Mouse (Mus musculus) c-Kit-positive CD71-negative TER-119-negative erythroid progenitor cells, embryonic 14.5 days (primary cell): Measurements from ENCODE around the gene Col4a3bp.

ENCODE experiments used
- DNase-seq: peaks from one replicate; pipeline ENCODE4 v3.0.0-alpha.2; 2013; ENCODE audit warnings: low read depth

Col4a3bp gene

GRCm38 (mm10) chr13:96542901-96543891, 778 bp downstream of the Col4a3bp start:
- DNase-seq = no peak

- DNase-seq = no peak
Observed at GRCm38 (mm10) chr13:96544506-96544905, 2.1 kb downstream of the Col4a3bp start.

GRCm38 (mm10) chr13:96547250-96547649, 4.8 kb downstream of the Col4a3bp start:
- DNase-seq = no peak

- no peak for DNase-seq
Observed at GRCm38 (mm10) chr13:96547941-96548340, 5.5 kb downstream of the Col4a3bp start.

DNA sequence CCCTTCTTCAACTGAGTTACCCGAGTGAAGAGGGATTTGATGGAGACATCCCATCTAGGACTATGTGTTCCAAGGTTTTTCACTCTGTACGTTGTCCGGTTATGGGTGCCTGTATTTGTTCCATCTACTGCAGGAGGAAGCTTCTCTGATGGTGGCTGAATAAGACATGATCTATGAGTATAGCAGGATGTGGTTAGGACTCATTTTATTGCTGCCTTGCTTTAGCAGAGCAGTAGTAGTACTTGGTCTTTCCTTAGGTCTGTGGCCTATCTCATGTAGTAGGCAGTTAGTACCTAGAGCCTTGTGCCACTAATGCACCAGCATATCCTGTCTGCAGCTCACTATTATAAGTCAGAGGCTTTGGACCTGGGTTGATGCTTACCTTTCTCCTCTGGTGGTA, 12.7 kb downstream of the Col4a3bp start:
- no peak for DNase-seq

GRCm38 (mm10) chr13:96567977-96568376, 25.6 kb downstream of the Col4a3bp start:
- no peak for DNase-seq

DNA sequence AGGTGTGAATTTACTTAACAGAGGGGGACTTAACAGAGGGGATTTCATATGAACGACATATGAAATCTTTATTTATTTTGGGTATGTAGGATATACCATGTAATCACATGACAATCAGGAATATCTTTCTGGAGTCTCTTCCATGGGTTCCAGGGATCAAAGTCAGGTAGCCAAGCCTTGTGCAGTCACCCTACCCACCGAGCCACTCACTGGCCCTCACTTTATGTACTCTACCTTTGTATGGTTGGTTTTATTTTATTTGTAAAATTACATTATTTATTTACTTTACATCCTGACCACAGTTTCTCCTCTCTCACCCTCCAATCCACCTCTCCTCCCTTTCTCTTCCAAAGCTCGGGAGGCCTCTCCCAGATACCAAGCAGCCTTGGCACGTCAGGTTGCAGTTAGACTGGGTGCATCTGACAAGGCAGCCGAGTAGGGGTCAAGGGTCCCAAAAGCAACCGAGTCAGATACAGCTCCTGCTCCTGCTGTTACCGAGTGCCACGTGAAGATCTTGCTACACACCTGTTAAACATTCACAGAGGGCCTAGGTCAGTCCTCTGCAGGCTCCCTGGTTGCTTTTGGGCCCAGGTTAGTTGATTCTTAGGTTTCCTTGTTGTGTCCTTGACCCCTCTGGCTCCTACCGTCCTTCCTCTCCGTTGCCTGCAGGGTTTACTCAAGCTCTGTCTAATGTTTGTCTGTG, 28.0 kb downstream of the Col4a3bp start:
- no peak for DNase-seq

DNA sequence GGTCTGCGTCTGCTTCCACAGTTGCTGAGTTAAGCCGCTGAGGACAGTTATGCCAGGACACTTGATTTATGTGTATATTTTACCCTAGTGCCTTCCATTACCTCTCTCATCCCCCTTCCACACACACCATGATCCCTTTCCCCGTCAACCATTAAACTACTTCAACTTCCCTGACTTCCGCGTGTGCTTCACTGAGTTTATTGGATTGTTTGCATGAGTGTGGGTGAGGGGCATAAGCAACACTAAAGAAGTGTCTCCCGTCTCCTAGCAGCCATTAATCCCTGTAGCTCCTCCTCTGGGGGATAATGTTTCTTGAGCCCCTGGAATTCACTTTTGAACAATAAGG, 28.6 kb downstream of the Col4a3bp start:
- no peak for DNase-seq

DNA sequence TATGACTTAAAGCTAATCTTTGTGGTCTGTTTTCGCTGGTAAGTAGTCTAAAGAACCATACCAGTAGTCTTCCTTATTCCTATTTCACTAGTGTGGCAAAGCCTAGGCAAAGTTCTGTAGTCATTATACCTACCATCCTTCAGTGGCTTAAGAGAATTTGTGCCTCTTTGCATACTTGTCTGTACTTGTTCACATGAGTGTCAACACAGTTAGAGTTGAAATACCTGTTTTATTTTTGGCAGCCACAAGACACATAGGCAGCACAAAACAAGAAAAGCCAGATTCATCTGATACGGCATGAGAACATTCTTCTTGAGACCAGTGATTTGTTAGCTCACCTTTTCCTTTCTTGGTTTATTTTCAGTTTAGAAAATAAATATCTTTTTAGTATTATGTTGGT, 31.8 kb downstream of the Col4a3bp start:
- no peak for DNase-seq

DNA sequence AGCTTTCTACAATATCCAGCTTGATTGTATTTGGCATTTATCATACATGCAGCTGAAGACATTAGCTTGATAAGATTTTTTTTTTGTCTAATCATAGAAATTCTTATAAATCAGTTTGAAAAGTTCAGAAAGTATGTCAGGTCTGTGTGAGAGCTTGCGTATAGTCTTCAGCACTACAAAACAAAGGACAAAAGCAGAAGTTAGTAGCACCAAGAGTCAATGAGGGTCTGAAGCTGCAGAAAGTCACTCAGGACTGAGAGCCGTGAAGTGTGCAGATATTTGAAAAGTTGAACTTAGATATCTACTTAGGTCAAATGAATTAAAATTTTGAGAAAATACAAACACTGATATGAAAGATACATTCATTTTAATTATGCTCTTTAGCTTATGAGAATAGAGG, 36.7 kb downstream of the Col4a3bp start:
- peak; percentile 12 for DNase-seq

DNA sequence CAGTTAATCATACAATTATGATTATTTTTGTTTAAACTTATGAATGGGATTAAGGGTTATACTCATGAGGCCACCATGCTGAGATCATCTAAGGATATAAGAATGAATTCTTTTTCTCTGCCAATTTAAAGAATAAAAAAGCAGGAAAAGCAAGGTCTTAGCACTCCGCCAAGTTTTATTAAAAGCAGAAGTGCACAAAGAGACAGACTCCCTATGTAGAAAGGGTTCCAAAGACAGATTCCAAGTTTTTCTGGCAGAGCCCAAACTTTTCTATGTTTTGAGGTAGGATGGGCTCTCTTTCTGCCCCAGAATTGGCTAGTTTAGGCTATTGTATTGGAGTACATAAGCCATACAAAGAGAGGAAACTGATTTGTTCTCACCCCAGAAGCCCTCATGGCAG, 37.6 kb downstream of the Col4a3bp start:
- DNase-seq = no peak

DNA sequence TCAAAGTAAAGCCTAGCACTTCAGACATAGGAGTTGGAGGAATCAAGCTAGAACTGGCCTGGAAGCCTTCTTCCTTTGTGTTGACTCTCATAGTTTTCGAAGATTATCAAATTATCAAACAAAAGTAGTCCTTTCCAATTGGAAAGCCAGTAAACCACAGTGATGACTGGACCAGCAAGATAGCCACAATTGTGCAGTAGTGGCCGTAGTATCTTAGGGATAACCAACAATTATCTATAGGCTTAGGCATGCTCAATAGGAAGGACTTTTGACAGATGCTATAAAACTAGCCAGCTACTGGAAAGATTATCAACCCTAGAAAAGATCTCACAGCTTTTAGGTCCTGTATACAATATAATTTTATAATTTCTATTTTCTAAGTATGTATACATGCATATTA, 41.8 kb downstream of the Col4a3bp start:
- DNase-seq = no peak

GRCm38 (mm10) chr13:96586540-96586939, 44.1 kb downstream of the Col4a3bp start:
- no peak for DNase-seq

- no peak for DNase-seq
Observed at GRCm38 (mm10) chr13:96588642-96589041, 46.2 kb downstream of the Col4a3bp start.

DNA sequence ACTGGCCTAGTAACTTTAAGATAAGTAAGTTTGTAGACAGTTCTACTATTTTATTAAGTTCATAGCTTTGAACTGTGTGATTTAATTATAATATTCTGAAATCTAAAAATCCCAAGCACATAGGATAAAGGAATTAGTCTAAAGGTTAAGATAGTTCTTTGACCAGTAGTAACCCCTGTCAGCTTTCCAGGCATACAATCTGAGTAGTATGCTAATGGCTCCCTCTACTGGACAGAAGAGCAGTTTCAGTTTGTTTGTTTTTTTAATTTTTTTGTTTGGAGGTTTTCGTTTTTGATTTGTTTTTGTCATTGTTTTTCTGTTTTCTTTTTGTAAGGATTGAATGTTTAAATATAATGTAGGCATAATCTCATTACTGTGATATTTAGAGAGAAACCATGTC, 51.2 kb downstream of the Col4a3bp start:
- DNase-seq = peak; percentile 8

DNA sequence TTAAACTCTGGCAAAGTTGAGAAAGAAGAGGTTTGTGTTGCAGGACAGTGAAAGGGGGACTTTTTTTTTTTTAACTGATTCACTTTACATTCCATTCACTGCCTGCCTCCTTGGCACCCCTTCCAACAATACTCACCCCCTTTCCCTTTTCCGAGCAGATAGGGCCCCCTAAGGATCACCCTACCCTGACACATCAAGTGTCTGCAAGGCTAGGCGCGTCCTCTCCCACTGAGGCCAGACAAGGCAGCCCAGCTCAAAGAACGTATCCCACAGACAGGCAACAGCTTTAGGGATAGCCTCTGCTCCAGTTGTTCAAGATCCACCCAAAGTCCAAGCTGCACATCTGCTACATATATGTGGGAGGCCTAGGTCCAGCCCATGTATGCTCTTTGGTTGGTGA, 51.7 kb downstream of the Col4a3bp start:
- no peak for DNase-seq

GRCm38 (mm10) chr13:96599182-96599581, 56.8 kb downstream of the Col4a3bp start:
- DNase-seq = no peak

- DNase-seq = no peak
Observed at GRCm38 (mm10) chr13:96604242-96604641, 61.8 kb downstream of the Col4a3bp start.

- no peak for DNase-seq
Observed at GRCm38 (mm10) chr13:96614615-96615014, 72.2 kb downstream of the Col4a3bp start.

GRCm38 (mm10) chr13:96620891-96621290, 78.5 kb downstream of the Col4a3bp start:
- no peak for DNase-seq

- DNase-seq = no peak
Observed at GRCm38 (mm10) chr13:96630396-96630795, 88.0 kb downstream of the Col4a3bp start.

DNA sequence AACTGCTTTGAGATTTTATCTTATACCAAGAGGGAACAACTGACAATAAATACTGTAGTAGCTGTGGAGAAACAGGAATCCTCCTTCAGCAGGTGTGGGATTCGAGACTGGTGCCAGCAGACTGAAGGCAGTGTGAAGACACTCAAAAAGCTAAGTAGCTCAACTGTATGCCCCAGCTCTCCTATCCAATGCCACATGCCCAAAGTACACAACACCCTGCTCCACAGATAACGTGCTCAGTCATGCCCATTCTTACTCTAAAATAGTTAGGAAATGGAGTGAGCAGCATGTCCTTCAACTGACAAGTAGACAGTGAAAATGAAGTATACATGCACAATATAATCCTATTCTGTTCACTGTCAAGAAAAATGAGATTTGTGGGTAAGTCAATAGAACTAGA, 101.8 kb downstream of the Col4a3bp start:
- no peak for DNase-seq

DNA sequence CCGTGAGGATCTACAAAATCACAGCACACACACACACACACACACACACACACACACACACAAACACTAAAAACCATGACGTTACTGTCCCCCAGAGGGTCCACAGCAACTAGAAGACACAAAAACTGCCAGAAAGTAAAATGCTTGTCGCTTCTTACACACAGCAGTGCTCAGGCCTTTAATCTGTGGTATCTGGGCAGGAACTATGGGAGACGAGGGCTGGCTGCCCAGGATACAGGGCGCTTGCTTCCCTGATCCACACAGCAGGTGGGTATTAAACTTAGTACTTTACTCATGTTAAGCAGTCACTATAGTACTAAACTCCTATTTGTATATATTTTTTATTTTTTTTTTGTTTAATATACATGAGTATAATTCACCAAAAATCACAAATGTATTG, 103.4 kb downstream of the Col4a3bp start:
- no peak for DNase-seq
